Mouse (Mus musculus) thymus, adult 2 months (tissue): Measurements from ENCODE around the gene Gpank1.

Experiments used
- CTCF ChIP-seq: fragments of 200-500 bp; IDR thresholded peaks from 2 replicates; pipeline ENCODE4 v1.5.1; 2012; ENCODE audit warnings: mild to moderate bottlenecking, control low read depth, low read length, moderate library complexity, borderline replicate concordance; ENCODE audit not compliant: control insufficient read depth, poor library complexity, insufficient read depth; ENCODE audit errors: extremely low read depth
- POLR2A ChIP-seq: fragments of 200-500 bp; IDR thresholded peaks from 2 replicates; pipeline ENCODE4 v1.6.1; 2012; ENCODE audit warnings: mild to moderate bottlenecking, low read length, control low read depth, moderate library complexity; ENCODE audit not compliant: control insufficient read depth, poor library complexity, insufficient read depth; ENCODE audit errors: extremely low read depth

DNA sequence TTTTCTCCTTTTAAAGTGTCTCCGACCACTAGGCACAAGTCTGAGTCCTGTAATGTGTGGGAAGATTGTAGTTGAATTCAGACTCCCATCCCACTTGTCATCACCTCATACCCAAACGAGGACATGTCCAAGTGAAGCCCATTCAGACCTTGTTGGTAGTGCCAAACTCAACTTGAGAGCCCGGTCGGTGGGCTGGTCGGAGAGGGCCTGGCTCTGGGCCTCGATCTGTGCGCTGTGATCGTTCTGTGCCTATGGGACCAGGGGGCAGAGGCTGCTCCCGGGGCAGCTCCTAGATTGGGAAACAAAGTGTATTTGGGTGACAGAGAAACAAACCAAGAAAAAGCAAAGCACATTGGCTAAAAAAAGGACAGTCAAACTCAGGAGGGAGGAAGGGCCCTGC, 31.8 kb downstream of the Gpank1 start:
- TF ChIP-seq POLR2A (no peak), CTCF (no peak)
